8 mouse cellular contexts compared by ENCODE assay signal in genomic region chr2:32582830-32583799, GRCm38 (mm10). TPM values are rescaled to one million over a fixed set of nuclear protein-coding genes. Genes with fewer than 3 reads are reported as not detected.
A peak's percentile ranks its signal among the peaks of the same experiment; 100 is the strongest.
DNase-seq lines count a peak whose midpoint lies in the region; ATAC-seq and TF ChIP-seq lines count a peak whose summit lies in the region.

No protein-coding gene starts in this region.

- H3K4me2 ChIP-seq in limb, embryonic 15.5 days: peak overlapping the region; percentile 41
- peak overlapping the region; percentile 62 for H3K4me2 ChIP-seq in midbrain, embryonic 16.5 days (ENCODE audit: low read length)

- no peak overlapping the region for H3K4me3 ChIP-seq in embryonic fibroblast, embryonic 13.5 days (ENCODE audit: insufficient read depth, low read length)
- peak overlapping the region; percentile 49 for H3K4me3 ChIP-seq in heart, embryonic 10.5 days
- peak overlapping the region; percentile 19 for H3K4me3 ChIP-seq in limb, embryonic 15.5 days
- H3K4me3 ChIP-seq in midbrain, embryonic 16.5 days (ENCODE audit: low read depth, low read length): peak overlapping the region; percentile 30

- peaks cover 5% of the 10 kb centered on the region for H3K4me1 ChIP-seq in embryonic fibroblast, embryonic 13.5 days (ENCODE audit: control insufficient read depth, insufficient read depth, low read length)
- H3K4me1 ChIP-seq in heart, embryonic 10.5 days: peaks cover 32% of the 10 kb centered on the region
- H3K4me1 ChIP-seq in limb, embryonic 15.5 days: peaks cover 25% of the 10 kb centered on the region
- peaks cover 12% of the 10 kb centered on the region for H3K4me1 ChIP-seq in midbrain, embryonic 16.5 days (ENCODE audit: control insufficient read depth, insufficient read depth, low read length)

- ATAC-seq in limb, embryonic 15.5 days (ENCODE audit: insufficient number of reproducible peaks, low FRiP score, low TSS enrichment, low read depth): peak; percentile 50; the same call in 1 of the 2 replicates
- peak; percentile 67 for ATAC-seq in midbrain, embryonic 16.5 days

- H3K27ac ChIP-seq in embryonic fibroblast, embryonic 13.5 days (ENCODE audit: insufficient read depth, low read length): no peak overlapping the region
- H3K27ac ChIP-seq in heart, embryonic 10.5 days: peak overlapping the region; percentile 43; the same call in 1 of the 2 replicates
- no peak overlapping the region for H3K27ac ChIP-seq in limb, embryonic 15.5 days
- peak overlapping the region; percentile 51 for H3K27ac ChIP-seq in midbrain, embryonic 16.5 days (ENCODE audit: low read length)

- peaks cover 31% of the 10 kb centered on the region for H3K27me3 ChIP-seq in heart, embryonic 10.5 days (ENCODE audit: insufficient read depth, poor library complexity, severe bottlenecking)
- H3K27me3 ChIP-seq in limb, embryonic 15.5 days: peaks cover 15% of the 10 kb centered on the region
- H3K27me3 ChIP-seq in midbrain, embryonic 16.5 days (ENCODE audit: control insufficient read depth, insufficient read depth, low read depth, low read length): peaks cover 6% of the 10 kb centered on the region

- TF ChIP-seq POLR2A in embryonic fibroblast, embryonic 13.5 days (IDR thresholded peaks at IDR 0.05; ENCODE audit: low read depth, low read length): no peak; the same call in 1 of the 2 replicates

- no peaks in the 10 kb centered on the region for H3K9me3 ChIP-seq in heart, embryonic 10.5 days
- no peaks in the 10 kb centered on the region for H3K9me3 ChIP-seq in limb, embryonic 15.5 days
- H3K9me3 ChIP-seq in midbrain, embryonic 16.5 days (replicated peaks; ENCODE audit: control insufficient read depth, low read length, poor library complexity, severe bottlenecking): no peaks in the 10 kb centered on the region

- TF ChIP-seq CTCF in embryonic fibroblast, embryonic 13.5 days (IDR thresholded peaks at IDR 0.05; ENCODE audit: borderline replicate concordance, insufficient read depth, low read length): peak; percentile 91

- DNase-seq in CD4-positive, CD25-positive, alpha-beta regulatory T cell, adult 2 months (ENCODE audit: low read depth, low spot score): peak; percentile 89
- peak; percentile 94 for DNase-seq in brain, adult 2 months (ENCODE audit: low read depth, low spot score)
- peak; percentile 92 for DNase-seq in heart, embryonic 10.5 days (ENCODE audit: low spot score)
- peak; percentile 89 for DNase-seq in kidney, adult 9 months
- DNase-seq in spleen, postnatal 36 days (ENCODE audit: low spot score in 2 of 2): peak; percentile 68 to 71

- WGBS in heart, embryonic 10.5 days: 11% methylated on average over 37 of the region's 37 CpGs
- 11% methylated on average over 37 of the region's 37 CpGs for WGBS in limb, embryonic 15.5 days
- 12% methylated on average over 37 of the region's 37 CpGs for WGBS in midbrain, embryonic 16.5 days

- H3K36me3 ChIP-seq in heart, embryonic 10.5 days: no peaks in the 10 kb centered on the region
- no peaks in the 10 kb centered on the region for H3K36me3 ChIP-seq in limb, embryonic 15.5 days
- H3K36me3 ChIP-seq in midbrain, embryonic 16.5 days (ENCODE audit: control insufficient read depth, insufficient read depth, low read length): no peaks in the 10 kb centered on the region

- H3K9ac ChIP-seq in limb, embryonic 15.5 days: 0 out of 2 replicates have a peak overlapping the region, but pooled peaks have one; percentile 11
- peak overlapping the region; percentile 61 for H3K9ac ChIP-seq in midbrain, embryonic 16.5 days (ENCODE audit: low read depth, low read length)

RNA-seq across cellular contexts. Expression of gene St6galnac4, which starts 3.8 kb away (rescaled TPM):
- 20.4 and 21.5 TPM in 2 replicates for polyA plus RNA-seq in embryonic fibroblast, embryonic 13.5 days (2011; ENCODE audit: insufficient read length, low read depth, missing spikeins)
- polyA plus RNA-seq in heart, embryonic 10.5 days (2016; fragmentation: Nextera tagmentation; extraction: Ambion mirVana): 39.8 and 49.0 TPM in 2 replicates
- 33.8 and 44.2 TPM in 2 replicates for polyA plus RNA-seq in limb, embryonic 15.5 days (2015; fragmentation: Nextera tagmentation; extraction: Ambion mirVana)
- polyA plus RNA-seq in midbrain, embryonic 16.5 days (2015; fragmentation: Nextera tagmentation; extraction: Ambion mirVana): 33.4 and 39.0 TPM in 2 replicates

RNA-seq across cellular contexts. Expression of gene 9430097D07Rik, which starts 7.6 kb away (rescaled TPM):
- polyA plus RNA-seq in embryonic fibroblast, embryonic 13.5 days (2011; ENCODE audit: insufficient read length, low read depth, missing spikeins): not detected in 2 replicates
- polyA plus RNA-seq in heart, embryonic 10.5 days (2016; fragmentation: Nextera tagmentation; extraction: Ambion mirVana): 0.09 and 0.15 TPM in 2 replicates
- not detected in 2 replicates for polyA plus RNA-seq in limb, embryonic 15.5 days (2015; fragmentation: Nextera tagmentation; extraction: Ambion mirVana)
- polyA plus RNA-seq in midbrain, embryonic 16.5 days (2015; fragmentation: Nextera tagmentation; extraction: Ambion mirVana): 0.52 and 1.1 TPM in 2 replicates

RNA-seq across cellular contexts. Expression of gene Pip5kl1, which starts 8.5 kb away (rescaled TPM):
- polyA plus RNA-seq in embryonic fibroblast, embryonic 13.5 days (2011; ENCODE audit: insufficient read length, low read depth, missing spikeins): 0.67 TPM in 1 of 2 replicates, not detected in the other
- polyA plus RNA-seq in heart, embryonic 10.5 days (2016; fragmentation: Nextera tagmentation; extraction: Ambion mirVana): 0.43 and 1.1 TPM in 2 replicates
- 0.12 and 0.82 TPM in 2 replicates for polyA plus RNA-seq in limb, embryonic 15.5 days (2015; fragmentation: Nextera tagmentation; extraction: Ambion mirVana)
- polyA plus RNA-seq in midbrain, embryonic 16.5 days (2015; fragmentation: Nextera tagmentation; extraction: Ambion mirVana): 14.5 and 17.1 TPM in 2 replicates

RNA-seq across cellular contexts. Expression of gene Dpm2, which starts 12.5 kb away (rescaled TPM):
- polyA plus RNA-seq in embryonic fibroblast, embryonic 13.5 days (2011; ENCODE audit: insufficient read length, low read depth, missing spikeins): 70.1 and 71.9 TPM in 2 replicates
- 87.4 and 92.5 TPM in 2 replicates for polyA plus RNA-seq in heart, embryonic 10.5 days (2016; fragmentation: Nextera tagmentation; extraction: Ambion mirVana)
- 114 and 117 TPM in 2 replicates for polyA plus RNA-seq in limb, embryonic 15.5 days (2015; fragmentation: Nextera tagmentation; extraction: Ambion mirVana)
- polyA plus RNA-seq in midbrain, embryonic 16.5 days (2015; fragmentation: Nextera tagmentation; extraction: Ambion mirVana): 136 TPM in 2 replicates

RNA-seq across cellular contexts. Expression of gene St6galnac6, which starts 16.4 kb away (rescaled TPM):
- polyA plus RNA-seq in embryonic fibroblast, embryonic 13.5 days (2011; ENCODE audit: insufficient read length, low read depth, missing spikeins): 33.3 and 39.3 TPM in 2 replicates
- 25.1 and 28.4 TPM in 2 replicates for polyA plus RNA-seq in heart, embryonic 10.5 days (2016; fragmentation: Nextera tagmentation; extraction: Ambion mirVana)
- 24.7 and 27.1 TPM in 2 replicates for polyA plus RNA-seq in limb, embryonic 15.5 days (2015; fragmentation: Nextera tagmentation; extraction: Ambion mirVana)
- 26.5 and 36.4 TPM in 2 replicates for polyA plus RNA-seq in midbrain, embryonic 16.5 days (2015; fragmentation: Nextera tagmentation; extraction: Ambion mirVana)

Comparison
In these comparisons a context has a peak if more than half of its experiments do, and no peak if none do; other contexts are left out.
1. H3K27ac ChIP-seq: peak in heart, embryonic 10.5 days (single experiment) and midbrain, embryonic 16.5 days (single experiment); none in embryonic fibroblast, embryonic 13.5 days (single experiment) and limb, embryonic 15.5 days (single experiment).
2. Peak in every context shown above with its lines, with median percentiles within 50 percentile points of each other: DNase-seq.